Mouse (Mus musculus) gastrocnemius, adult 18-20 months (tissue): ENCODE measurements around the gene Hist2h4. TPM values are rescaled to one million over a fixed set of nuclear protein-coding genes. Genes with fewer than 3 reads are reported as not detected.
"Not testable (repeated sequence)": the region's sequence is repeated elsewhere in the genome, so short reads cannot be mapped to it uniquely, and the experiment has no call there.

Source experiments
- DNase-seq: peaks from one replicate; pipeline ENCODE4 v3.0.0; 2021; ENCODE audit warnings: low spot score
- microRNA-seq: library from miRNA; unstranded; fragments of <30 nt; microRNA quantifications from one replicate; pipeline ENCODE4 v1.2.0, GENCODE M21; 2021
- total RNA-seq, 2 experiments: library from RNA; stranded (reverse); gene quantifications; 2 replicates each; pipeline ENCODE4 v1.2.3; 2021

Hist2h4 gene
- total RNA-seq, 2 experiments from 2014 or later: 4.6 to 7.8 TPM

DNA sequence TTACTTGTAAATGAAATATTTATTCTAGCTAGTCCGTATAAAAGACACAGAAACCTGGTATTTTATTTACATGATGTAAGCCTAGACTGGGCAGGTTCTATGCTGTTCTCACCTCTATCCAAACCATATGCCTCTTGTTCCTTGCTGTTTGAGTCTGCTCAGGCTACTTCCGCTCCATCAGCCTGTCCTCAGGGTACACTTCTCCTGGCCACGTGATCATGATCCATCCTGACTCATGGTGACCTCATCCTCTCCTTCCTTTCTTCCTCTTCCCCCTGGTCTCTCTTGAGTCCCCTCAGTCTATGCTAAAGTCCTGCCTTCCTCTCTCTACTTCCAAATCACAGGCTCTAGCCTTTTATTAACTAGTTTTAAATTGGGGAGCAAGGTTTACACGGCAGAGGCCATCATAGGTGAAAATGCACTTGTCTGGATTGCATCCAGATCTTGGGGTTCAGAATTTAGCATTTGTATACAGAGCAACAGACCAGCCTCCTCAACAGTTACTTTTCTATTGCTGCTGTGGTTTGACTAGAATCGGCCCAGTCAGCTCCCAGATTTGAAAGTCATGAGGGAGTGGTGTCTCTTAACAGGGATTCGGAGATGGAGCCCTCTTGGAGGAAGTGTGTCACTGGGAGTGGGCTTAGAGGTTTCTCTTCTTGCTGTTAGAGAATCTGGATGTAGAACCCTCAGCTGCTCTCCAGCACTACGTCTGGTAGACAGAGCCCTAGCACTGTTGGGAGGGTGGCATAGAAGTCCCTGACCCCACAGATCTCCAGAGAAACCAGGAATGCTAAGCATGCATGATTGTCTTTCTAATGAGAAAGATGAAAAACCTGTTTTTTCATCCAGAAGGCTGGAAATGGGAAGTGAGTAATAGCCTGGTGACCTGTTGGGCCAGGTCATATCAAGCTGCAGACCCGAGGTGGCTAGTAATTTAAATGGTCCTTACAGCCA lies 36.1 kb downstream of the Hist2h4 start:
- DNase-seq: no peak

DNA sequence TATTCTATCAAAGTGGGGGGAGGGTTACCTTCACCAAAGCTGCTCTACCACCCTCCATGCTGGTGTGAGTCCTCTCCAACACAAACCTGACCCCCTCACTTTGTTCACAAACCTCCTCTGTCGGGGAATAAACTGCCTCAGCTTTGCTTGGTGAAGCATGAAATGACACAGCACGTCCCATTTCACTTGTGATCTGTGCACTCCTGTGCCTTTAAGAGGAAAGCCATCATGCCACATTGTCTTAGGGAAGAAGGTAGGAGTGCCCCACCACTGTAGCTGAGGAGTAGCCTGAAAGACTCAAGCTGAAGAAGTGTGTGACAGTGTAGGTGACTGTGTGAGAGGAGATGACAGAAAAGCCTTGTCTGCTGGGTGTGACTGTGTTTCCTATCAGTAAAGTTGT lies 37.7 kb downstream of the Hist2h4 start:
- DNase-seq: no peak

DNA sequence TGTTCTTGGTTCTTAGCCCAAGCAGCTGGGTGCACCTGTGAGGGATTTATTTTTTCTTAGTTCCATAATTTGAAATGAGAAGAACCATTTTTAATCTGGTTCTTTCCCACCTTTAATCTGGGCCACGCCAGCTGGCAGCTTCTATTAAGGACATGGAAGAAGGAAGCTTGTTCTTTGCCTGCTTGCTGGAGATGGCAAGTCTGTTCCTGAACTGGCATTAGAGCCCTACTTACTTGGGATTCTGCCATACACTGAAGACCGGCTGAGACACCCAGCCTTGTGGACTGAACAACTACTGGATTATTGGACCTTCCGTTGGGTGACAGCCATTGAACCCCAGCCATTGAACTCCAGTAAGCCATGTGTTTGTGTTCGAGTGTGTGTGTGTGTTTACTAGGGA lies 40.3 kb downstream of the Hist2h4 start:
- no peak for DNase-seq

DNA sequence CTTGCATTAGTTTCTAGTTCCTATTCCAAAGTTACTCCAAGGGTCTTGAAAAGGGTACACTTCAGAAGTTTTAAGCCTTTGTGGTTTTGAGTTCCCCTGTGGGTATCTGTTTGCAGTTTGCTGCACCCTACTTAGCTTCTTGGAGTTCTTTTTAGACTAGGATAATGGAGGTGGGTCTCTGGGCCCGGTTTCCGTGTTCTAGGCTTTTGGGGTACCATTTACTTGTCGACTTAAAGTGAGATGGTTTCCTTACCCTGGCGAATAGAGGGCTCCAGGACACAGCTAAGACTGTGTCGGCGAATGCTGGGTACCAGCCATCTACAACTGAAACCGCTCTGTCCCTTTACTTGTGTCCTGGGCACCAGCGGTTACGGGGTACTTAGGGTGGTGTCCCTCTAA lies 41.5 kb downstream of the Hist2h4 start:
- DNase-seq: no peak

DNA sequence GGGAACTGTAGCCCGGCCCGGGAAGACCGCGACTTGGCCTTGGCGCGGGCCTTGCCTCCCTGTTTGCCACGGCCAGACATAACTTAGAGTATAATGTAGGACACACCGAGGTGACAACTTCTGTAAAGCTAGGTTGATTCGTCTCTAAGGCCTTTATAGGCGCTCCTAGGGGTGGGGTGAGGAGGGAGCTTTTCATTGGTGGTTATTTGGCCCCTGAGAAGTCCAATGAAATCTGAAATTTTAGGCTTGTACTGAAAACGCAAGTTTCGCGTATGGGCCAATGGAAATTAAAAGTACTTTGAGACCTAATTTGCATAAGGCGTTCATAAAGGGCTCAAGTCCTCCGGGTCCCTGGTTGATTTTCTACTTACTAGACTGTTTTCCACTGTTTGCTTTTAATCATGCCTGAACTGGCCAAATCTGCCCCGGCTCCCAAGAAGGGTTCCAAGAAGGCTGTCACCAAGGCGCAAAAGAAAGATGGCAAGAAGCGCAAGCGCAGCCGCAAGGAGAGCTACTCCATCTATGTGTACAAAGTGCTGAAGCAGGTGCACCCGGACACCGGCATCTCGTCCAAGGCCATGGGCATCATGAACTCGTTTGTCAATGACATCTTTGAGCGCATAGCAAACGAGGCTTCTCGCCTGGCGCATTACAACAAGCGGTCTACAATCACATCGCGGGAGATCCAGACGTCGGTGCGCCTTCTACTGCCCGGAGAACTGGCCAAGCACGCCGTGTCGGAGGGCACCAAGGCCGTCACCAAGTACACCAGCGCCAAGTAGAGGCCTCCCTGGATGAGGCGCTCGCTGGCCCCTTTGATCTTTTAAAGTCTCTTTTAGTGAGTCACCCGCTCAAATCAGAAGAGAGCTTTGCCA lies 42.1 kb downstream of the Hist2h4 start, which contains the start of the genes Hist2h2ac and Hist2h2be:
Hist2h2ac (minus strand) TSS at position 116 of the 875 bp plus-strand sequence.
Hist2h2be (plus strand) TSS at position 355 of the 875 bp plus-strand sequence.
- DNase-seq: peak; percentile 89

DNA sequence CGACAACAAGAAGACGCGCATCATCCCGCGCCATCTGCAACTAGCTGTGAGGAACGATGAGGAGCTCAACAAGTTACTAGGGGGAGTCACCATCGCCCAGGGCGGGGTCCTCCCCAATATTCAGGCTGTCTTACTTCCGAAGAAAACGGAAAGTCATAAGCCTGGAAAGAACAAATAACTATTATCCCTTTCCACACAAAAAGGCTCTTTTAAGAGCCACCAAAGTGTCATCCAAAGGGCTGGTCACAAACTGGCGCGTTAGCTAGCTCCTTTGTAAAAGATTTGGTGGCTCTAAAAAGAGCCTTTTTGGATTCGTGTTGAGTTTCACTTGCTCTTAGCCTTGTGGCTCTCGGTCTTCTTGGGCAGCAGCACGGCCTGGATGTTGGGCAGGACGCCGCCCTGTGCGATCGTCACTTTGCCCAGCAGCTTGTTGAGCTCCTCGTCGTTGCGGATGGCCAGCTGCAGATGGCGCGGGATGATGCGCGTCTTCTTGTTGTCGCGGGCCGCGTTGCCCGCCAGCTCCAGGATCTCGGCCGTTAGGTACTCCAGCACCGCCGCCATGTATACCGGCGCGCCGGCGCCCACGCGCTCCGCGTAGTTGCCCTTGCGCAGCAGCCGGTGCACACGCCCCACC lies 42.9 kb downstream of the Hist2h4 start:
- DNase-seq: not testable (repeated sequence)

DNA sequence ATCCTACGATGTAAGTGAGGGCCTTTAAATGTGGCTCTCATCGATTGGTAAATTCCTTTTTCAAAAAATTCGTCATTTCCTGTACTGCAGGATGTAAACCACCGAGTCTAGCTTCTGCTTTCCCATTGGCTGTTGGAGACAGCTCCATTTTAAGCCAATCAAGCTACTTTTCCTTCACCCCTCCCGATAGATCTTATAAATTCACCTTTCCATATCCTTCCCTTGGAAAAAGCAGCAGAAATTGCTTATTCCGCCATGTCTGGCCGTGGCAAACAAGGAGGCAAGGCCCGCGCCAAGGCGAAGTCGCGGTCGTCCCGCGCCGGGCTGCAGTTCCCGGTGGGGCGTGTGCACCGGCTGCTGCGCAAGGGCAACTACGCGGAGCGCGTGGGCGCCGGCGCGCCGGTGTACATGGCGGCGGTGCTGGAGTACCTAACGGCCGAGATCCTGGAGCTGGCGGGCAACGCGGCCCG lies 43.4 kb downstream of the Hist2h4 start, which contains the start of the genes Bola1 and Hist2h2ab:
Bola1 (minus strand) TSS at position 49 of the 470 bp plus-strand sequence.
Hist2h2ab (plus strand) TSS at position 205 of the 470 bp plus-strand sequence.
- DNase-seq: peak; percentile 73

DNA sequence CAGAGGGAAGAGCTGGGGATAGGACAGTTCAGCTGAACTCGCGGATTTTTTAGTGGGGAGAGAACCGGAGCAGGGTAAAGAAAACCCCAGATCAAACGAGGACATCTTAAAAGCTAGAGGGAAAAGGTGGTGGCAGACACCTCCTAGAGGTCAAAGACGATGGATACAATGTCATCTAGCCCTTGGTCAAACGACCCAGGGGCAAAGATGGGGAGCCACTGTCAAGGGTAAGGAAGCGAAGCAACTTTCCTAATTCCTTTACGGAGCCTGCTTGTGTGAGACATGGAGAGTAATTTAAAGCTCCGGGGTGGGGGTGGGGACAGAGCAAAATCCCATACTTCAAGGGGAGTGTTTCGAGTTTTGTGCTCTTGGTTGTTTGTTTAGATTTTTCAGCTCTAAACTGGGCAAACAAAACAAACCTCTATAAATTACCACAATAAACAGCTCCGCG lies 43.9 kb downstream of the Hist2h4 start:
- peak; percentile 21 for DNase-seq

Small RNAs within 50 kb of the gene (microRNA-seq; reads per million reads assigned to microRNA genes)
- gene Gm44492 (not detected), gene Gm47311 (not detected), gene Gm47313 (not detected)

Other genes with a start within 250 kb of the Hist2h4 start
- 10 to 100 TPM; 19.6 to 19.8 TPM for gene Vps45, start 204.8 kb downstream of the Hist2h4 start, total RNA-seq
- gene Otud7b, start 158.8 kb downstream of the Hist2h4 start, total RNA-seq: 10 to 100 TPM; 57.4 to 58.2 TPM
- gene Mtmr11, start 101.3 kb downstream of the Hist2h4 start, total RNA-seq: 1 to 10 TPM; 2.0 to 3.1 TPM
- gene Sf3b4, start 91.0 kb downstream of the Hist2h4 start, total RNA-seq: 10 to 100 TPM; 12.1 to 14.4 TPM
- under 1 TPM; 0.17 to 0.21 TPM for gene Sv2a, start 82.2 kb downstream of the Hist2h4 start, total RNA-seq
- gene Bola1, start 43.6 kb downstream of the Hist2h4 start, total RNA-seq: 10 to 100 TPM; 27.8 to 31.6 TPM
- gene Hist2h2ab, start 43.4 kb downstream of the Hist2h4 start, total RNA-seq: 1 to 10 TPM in 1 of 2 experiments, under 1 TPM in 1; 0.62 to 1.8 TPM
- gene Hist2h2ac, start 42.4 kb downstream of the Hist2h4 start, total RNA-seq: 10 to 100 TPM in 1 of 2 experiments, 1 to 10 TPM in 1; 6.7 to 12.5 TPM
- 1 to 10 TPM; 4.2 to 6.2 TPM for gene Hist2h2be, start 42.2 kb downstream of the Hist2h4 start, total RNA-seq
- 1 to 10 TPM; 4.7 to 4.9 TPM for gene Hist2h3c2, start 24.2 kb downstream of the Hist2h4 start, total RNA-seq
- gene Hist2h2aa2, start 23.0 kb downstream of the Hist2h4 start, total RNA-seq: 100 to 1,000 TPM; 170 to 186 TPM
- 1 to 10 TPM; 2.8 to 4.7 TPM for gene Hist2h2aa1, start 17.8 kb downstream of the Hist2h4 start, total RNA-seq
- gene Hist2h3c1, start 16.6 kb downstream of the Hist2h4 start, total RNA-seq: not detected
- gene Hist2h3b, start 5.3 kb upstream of the Hist2h4 start, total RNA-seq: 10 to 100 TPM; 14.0 to 16.9 TPM
- gene Hist2h2bb, start 6.4 kb upstream of the Hist2h4 start, total RNA-seq: 10 to 100 TPM; 15.3 to 27.5 TPM
- gene Fcgr1, start 30.7 kb upstream of the Hist2h4 start, total RNA-seq: under 1 TPM in 1 of 2 experiments, not detected in 1; 0.14 TPM
- gene BC107364, start 189.0 kb upstream of the Hist2h4 start, total RNA-seq: not detected